Mouse (Mus musculus) heart, embryonic 13.5 days (tissue): ENCODE data around the gene Lamtor2. TPM values are rescaled to one million over a fixed set of nuclear protein-coding genes. Genes with fewer than 3 reads are reported as not detected.

Experiments used
- ATAC-seq: fragments of 200-750 bp; cut with Nextera tagmentation; 2 replicates; pipeline ENCODE4 v1.8.0; 2017; ENCODE audit warnings: moderate TSS enrichment; ENCODE audit not compliant: insufficient number of reproducible peaks, low FRiP score, low TSS enrichment; ENCODE audit errors: extremely low read depth
- H3K27ac ChIP-seq: fragments of 300-500 bp; sonication (generic); replicated peaks from 2 replicates; pipeline ENCODE4 v1.5.1; 2015; ENCODE audit warnings: moderate library complexity, mild to moderate bottlenecking, inconsistent platforms
- H3K27me3 ChIP-seq: fragments of 300-500 bp; sonication (generic); replicated peaks from 2 replicates; pipeline ENCODE4 v1.6.1; 2015; ENCODE audit warnings: mild to moderate bottlenecking, inconsistent platforms
- H3K36me3 ChIP-seq: fragments of 300-500 bp; sonication (generic); 2 replicates; pipeline ENCODE4 v1.6.1; 2015; ENCODE audit warnings: mild to moderate bottlenecking, inconsistent platforms
- H3K4me1 ChIP-seq: fragments of 300-500 bp; sonication (generic); 2 replicates; pipeline ENCODE4 v1.6.1; 2015; ENCODE audit warnings: inconsistent platforms
- H3K4me2 ChIP-seq: fragments of 300-500 bp; sonication (generic); 2 replicates; pipeline ENCODE4 v1.6.1; 2015; ENCODE audit warnings: inconsistent platforms, mild to moderate bottlenecking, moderate library complexity
- H3K4me3 ChIP-seq: fragments of 300-500 bp; sonication (generic); 2 replicates; pipeline ENCODE4 v1.5.1; 2015; ENCODE audit warnings: moderate library complexity, mild to moderate bottlenecking, inconsistent platforms
- H3K9ac ChIP-seq: fragments of 300-500 bp; sonication (generic); 2 replicates; pipeline ENCODE4 v1.6.1; 2015; ENCODE audit warnings: inconsistent platforms, mild to moderate bottlenecking, moderate library complexity
- H3K9me3 ChIP-seq: fragments of 300-500 bp; sonication (generic); 2 replicates; pipeline ENCODE4 v1.6.1; 2016; ENCODE audit warnings: inconsistent platforms
- WGBS: fragments of 180-500 bp; shearing (Covaris S2); methylation state at CpG from one replicate; pipeline ENCODE4 v1.1.7; 2015; ENCODE audit warnings: mixed read lengths; 5-methylcytosine and 5-hydroxymethylcytosine counted together
- microRNA counts: library from miRNA; unstranded; fragments of <30 nt; microRNA quantifications from one replicate; lab custom pipeline; 2016
- microRNA-seq: library from miRNA; unstranded; fragments of <30 nt; microRNA quantifications from one replicate; pipeline ENCODE4, GENCODE M21; 2016
- polyA plus RNA-seq: library from polyadenylated mRNA; unstranded; fragments of >200 nt; fragmentation: Nextera tagmentation; extraction: Ambion mirVana; gene quantifications from 2 replicates; pipeline ENCODE4 v1.2.1, GENCODE M21; 2015

Gene Lamtor2
- polyA plus RNA-seq, 1 experiment from 2014 or later: 131 TPM

- Histone ChIP-seq H3K4me1 (peaks cover 58% of the 10 kb centered on the region), H3K27ac (peak overlapping the region; percentile 92), H3K4me2 (peak overlapping the region; percentile 98), H3K4me3 (peak overlapping the region; percentile 94), H3K36me3 (peaks cover 26% of the 10 kb centered on the region), H3K27me3 (no peaks in the 10 kb centered on the region), H3K9me3 (no peaks in the 10 kb centered on the region), H3K9ac (peak overlapping the region; percentile 97)
- no peak for ATAC-seq
- WGBS: 58% methylated on average over 6 of the region's 6 CpGs
Observed at GRCm38 (mm10) chr3:88501366-88502030, 51.4 kb downstream of the Lamtor2 start.

- H3K4me3 ChIP-seq: peak overlapping the region; percentile 94
- WGBS: 57% methylated on average over 4 of the region's 4 CpGs
- peak overlapping the region; percentile 97 for H3K9ac ChIP-seq
- H3K27ac ChIP-seq: no peak overlapping the region
- no peak for ATAC-seq
- no peaks in the 10 kb centered on the region for H3K27me3 ChIP-seq
- peaks cover 26% of the 10 kb centered on the region for H3K36me3 ChIP-seq
- H3K4me1 ChIP-seq: peaks cover 64% of the 10 kb centered on the region
- no peaks in the 10 kb centered on the region for H3K9me3 ChIP-seq
- peak overlapping the region; percentile 98 for H3K4me2 ChIP-seq
Observed at GRCm38 (mm10) chr3:88500655-88501365, 52.1 kb downstream of the Lamtor2 start.

GRCm38 (mm10) chr3:88500087-88500486 lies 52.8 kb downstream of the Lamtor2 start:
- no peak for ATAC-seq
- WGBS: 76% methylated on average over 7 of the region's 7 CpGs
- no peak overlapping the region for H3K27ac ChIP-seq

More at GRCm38 (mm10) chr3:88500087-88500486, 52.8 kb downstream of the Lamtor2 start:
- peaks cover 66% of the 10 kb centered on the region for H3K4me1 ChIP-seq
- H3K9me3 ChIP-seq: no peaks in the 10 kb centered on the region
- peak overlapping the region; percentile 98 for H3K4me2 ChIP-seq
- peaks cover 26% of the 10 kb centered on the region for H3K36me3 ChIP-seq
- peak overlapping the region; percentile 94; the same call in 1 of the 2 replicates for H3K4me3 ChIP-seq
- H3K27me3 ChIP-seq: no peaks in the 10 kb centered on the region
- no peak overlapping the region; the same call in 1 of the 2 replicates for H3K9ac ChIP-seq

MicroRNA genes within 50 kb of the gene (microRNA counts, 519-probe panel; counts per million panel counts)
- microRNA mmu-miR-1905 (lab: Ali Mortazavi, UCI): 209 counts per million, percentile 61 among the panel's probes with 10 or more counts

Small RNA genes lying within 50 kb of the gene (microRNA-seq; reads per million reads assigned to microRNA genes)
- not detected for gene Mir1905

Other genes with a start within 250 kb of the Lamtor2 start
- 160 and 173 TPM in 2 replicates for gene Glmp, start 228.1 kb downstream of the Lamtor2 start, polyA plus RNA-seq
- 1.6 TPM in 2 replicates for gene Tmem79, start 216.9 kb downstream of the Lamtor2 start, polyA plus RNA-seq
- 43.9 and 44.2 TPM in 2 replicates for gene Smg5, start 216.8 kb downstream of the Lamtor2 start, polyA plus RNA-seq
- 2.6 and 3.8 TPM in 2 replicates for gene Paqr6, start 188.5 kb downstream of the Lamtor2 start, polyA plus RNA-seq
- gene Bglap3, start 180.3 kb downstream of the Lamtor2 start, polyA plus RNA-seq: not detected in 2 replicates
- not detected in 2 replicates for gene Bglap2, start 174.4 kb downstream of the Lamtor2 start, polyA plus RNA-seq
- gene Bglap, start 168.6 kb downstream of the Lamtor2 start, polyA plus RNA-seq: not detected in 2 replicates
- gene Pmf1, start 142.7 kb downstream of the Lamtor2 start, polyA plus RNA-seq: 110 and 112 TPM in 2 replicates
- 12.0 and 12.5 TPM in 2 replicates for gene Slc25a44, start 127.9 kb downstream of the Lamtor2 start, polyA plus RNA-seq
- gene Sema4a, start 91.9 kb downstream of the Lamtor2 start, polyA plus RNA-seq: 1.3 and 1.7 TPM in 2 replicates
- gene Lmna, start 43.1 kb downstream of the Lamtor2 start, polyA plus RNA-seq: 86.7 and 97.1 TPM in 2 replicates
- 9.9 and 10.1 TPM in 2 replicates for gene Mex3a, start 20.7 kb downstream of the Lamtor2 start, polyA plus RNA-seq
- gene Rab25, start 4.8 kb downstream of the Lamtor2 start, polyA plus RNA-seq: 1.1 and 1.5 TPM in 2 replicates
- 33.1 and 34.1 TPM in 2 replicates for gene Ubqln4, start 684 bp upstream of the Lamtor2 start, polyA plus RNA-seq
- 173 and 202 TPM in 2 replicates for gene Ssr2, start 22.8 kb upstream of the Lamtor2 start, polyA plus RNA-seq
- 73.1 and 73.4 TPM in 2 replicates for gene Arhgef2, start 52.9 kb upstream of the Lamtor2 start, polyA plus RNA-seq
- gene Rxfp4, start 100.1 kb upstream of the Lamtor2 start, polyA plus RNA-seq: not detected in 2 replicates
- 54.8 and 61.4 TPM in 2 replicates for gene Khdc4, start 132.7 kb upstream of the Lamtor2 start, polyA plus RNA-seq
- 51.7 and 56.8 TPM in 2 replicates for gene Rit1, start 163.8 kb upstream of the Lamtor2 start, polyA plus RNA-seq
- gene Syt11, start 222.1 kb upstream of the Lamtor2 start, polyA plus RNA-seq: 11.7 and 12.8 TPM in 2 replicates